Mouse (Mus musculus) Patski (cell line): ENCODE results near the gene Disc1. TPM values are rescaled to one million over a fixed set of nuclear protein-coding genes. Genes with fewer than 3 reads are reported as not detected.

ENCODE experiments used
- ATAC-seq: fragments of 100-300 bp; one replicate; pipeline ENCODE4 v1.8.0; 2021
- CTCF ChIA-PET: fragments of 350-600 bp; sonication (Branson Sonifier 250); formaldehyde crosslinking; loops from one replicate; lab custom pipeline; 2022; ENCODE audit warnings: inconsistent platforms; lab: Charles Lee
- POLR2A ChIA-PET: fragments of 350-600 bp; sonication (Branson Sonifier 250); formaldehyde crosslinking; loops from one replicate; lab custom pipeline; 2022; ENCODE audit warnings: antibody characterized with exemption, inconsistent platforms; lab: Charles Lee
- DNase-seq: peaks from one replicate; pipeline ENCODE4 v3.0.0-alpha.2; 2011; ENCODE audit warnings: low read depth, low spot score
- H3K27me3 ChIP-seq: fragments of 371-371 bp; one replicate; pipeline ENCODE4 v1.5.1; 2021
- CTCF ChIP-seq: fragments of 100-300 bp; IDR thresholded peaks from one replicate; pipeline ENCODE4 v1.5.1; 2021
- in situ Hi-C: fragments of 300-500 bp; cut with MboI; formaldehyde crosslinking; loops from 3 replicates; pipeline ENCODE4 v1.11.1; 2018; ENCODE audit warnings: low pct_unique_long_range_greater_than_20kb, mixed read lengths
- polyA plus RNA-seq: library from polyadenylated mRNA; unstranded; gene quantifications from one replicate; pipeline ENCODE4 v1.2.3, GENCODE M21; 2021

Gene Disc1
- polyA plus RNA-seq, 1 experiment from 2014 or later = 0.06 TPM

GRCm38 (mm10) chr8:125291506-125291905, 237.5 kb downstream of the Disc1 start:
- CTCF ChIA-PET = no interaction called here
- H3K27me3 ChIP-seq = no peaks in the 10 kb centered on the region
- ATAC-seq (no peak), DNase-seq (no peak)
- POLR2A ChIA-PET = no interaction called here
- no peak for TF ChIP-seq CTCF
- in situ Hi-C loops = no loop called here

GRCm38 (mm10) chr8:125291932-125292717, 238.1 kb downstream of the Disc1 start:
- no peaks in the 10 kb centered on the region for H3K27me3 ChIP-seq
- no peak for ATAC-seq
- ChIA-PET POLR2A (no interaction called here), CTCF (no interaction called here)
- no peak for DNase-seq
- no peak for TF ChIP-seq CTCF
- in situ Hi-C loops = no loop called here

GRCm38 (mm10) chr8:125292933-125293591, 239.1 kb downstream of the Disc1 start:
- in situ Hi-C loops = no loop called here
- no peak for ATAC-seq
- ChIA-PET POLR2A (no interaction called here), CTCF (interaction anchor here (0.8 to 1.5 kb wide), 4 partner anchors 21 to 181 kb away, joined by 3 read pairs; no protein-coding TSS in a partner anchor)
- no peak for DNase-seq
- no peaks in the 10 kb centered on the region for H3K27me3 ChIP-seq
- no peak for TF ChIP-seq CTCF

GRCm38 (mm10) chr8:125299248-125299647, 245.3 kb downstream of the Disc1 start:
- H3K27me3 ChIP-seq = no peaks in the 10 kb centered on the region
- in situ Hi-C loops = no loop called here
- TF ChIP-seq CTCF = no peak
- DNase-seq (no peak), ATAC-seq (no peak)
- CTCF ChIA-PET = interaction anchor here (1.2 kb wide), 1 partner anchor 26 kb away, joined by 3 read pairs; no protein-coding TSS in a partner anchor
- POLR2A ChIA-PET = no interaction called here

- no peak for ATAC-seq
- H3K27me3 ChIP-seq = no peaks in the 10 kb centered on the region
- no peak for TF ChIP-seq CTCF
- DNase-seq = no peak
- ChIA-PET CTCF (no interaction called here), POLR2A (no interaction called here)
- in situ Hi-C loops = loop anchor here (10.0 kb wide), 1 partner anchor 117 kb away; no protein-coding TSS in a partner anchor
Measured at GRCm38 (mm10) chr8:125301931-125302361, 248.0 kb downstream of the Disc1 start.

GRCm38 (mm10) chr8:125306665-125307064, 252.7 kb downstream of the Disc1 start:
- CTCF ChIA-PET = no interaction called here
- H3K27me3 ChIP-seq = no peaks in the 10 kb centered on the region
- POLR2A ChIA-PET = no interaction called here
- DNase-seq = no peak
- no peak for ATAC-seq
- in situ Hi-C loops = loop anchor here (10.0 kb wide), 1 partner anchor 122 kb away; no protein-coding TSS in a partner anchor
- no peak for TF ChIP-seq CTCF

- ATAC-seq (no peak), DNase-seq (no peak)
- in situ Hi-C loops = loop anchor here (10.0 kb wide), 1 partner anchor 125 kb away; no protein-coding TSS in a partner anchor
- ChIA-PET CTCF (interaction anchor here (1.6 kb wide), 1 partner anchor 10 kb away, joined by 5 read pairs; no protein-coding TSS in a partner anchor), POLR2A (no interaction called here)
- no peak for TF ChIP-seq CTCF
- H3K27me3 ChIP-seq = peaks cover 5% of the 10 kb centered on the region
Measured at GRCm38 (mm10) chr8:125309985-125310384, 256.0 kb downstream of the Disc1 start.

Other genes starting within 250 kb of the Disc1 start
- gene Gnpat, start 191.2 kb upstream of the Disc1 start, polyA plus RNA-seq = 102 TPM
- 43.0 TPM for gene 2810004N23Rik, start 191.1 kb upstream of the Disc1 start, polyA plus RNA-seq
- gene Exoc8, start 156.5 kb upstream of the Disc1 start, polyA plus RNA-seq = 12.2 TPM
- 16.5 TPM for gene Sprtn, start 156.3 kb upstream of the Disc1 start, polyA plus RNA-seq
- gene Egln1, start 104.9 kb upstream of the Disc1 start, polyA plus RNA-seq = 50.7 TPM
- gene Tsnax, start 41.2 kb upstream of the Disc1 start, polyA plus RNA-seq = 87.7 TPM